Mouse (Mus musculus): Measurements from ENCODE around the gene Sectm1a. TPM values are rescaled to one million over a fixed set of nuclear protein-coding genes. Genes with fewer than 3 reads are reported as not detected.
"Not testable (repeated sequence)": the region's sequence is repeated elsewhere in the genome, so short reads cannot be mapped to it uniquely, and the experiment has no call there.

Gene Sectm1a
- polyA plus RNA-seq, 1 experiment from 2014 or later, result 0.32 TPM

- WGBS, result 65% methylated on average over 3 of the region's 3 CpGs
- H3K9me3 ChIP-seq (ENCODE audit: control insufficient read depth, low read length), result no peaks in the 10 kb centered on the region
These were observed 1.2 kb upstream of the Sectm1a start for GRCm38 (mm10) chr11:121082250-121082649.

GRCm38 (mm10) chr11:121080330-121080729 lies 690 bp downstream of the Sectm1a start:
- H3K9me3 ChIP-seq (ENCODE audit: control insufficient read depth, low read length), result no peaks in the 10 kb centered on the region
- ATAC-seq (replicated peaks; ENCODE audit: low FRiP score) (no peak), DNase-seq (ENCODE audit: low spot score) (no peak)
- no peak overlapping the region for H3K4me2 ChIP-seq
- no peak overlapping the region for H3K27ac ChIP-seq (ENCODE audit: low read depth, low read length)
- 88% methylated on average over 8 of the region's 8 CpGs for WGBS
- H3K4me3 ChIP-seq (ENCODE audit: low read depth, low read length), result no peak overlapping the region
- H3K9ac ChIP-seq (ENCODE audit: low read depth, low read length), result no peak overlapping the region
- no peaks in the 10 kb centered on the region for H3K36me3 ChIP-seq (ENCODE audit: control insufficient read depth, insufficient read depth, low read length)
- no peaks in the 10 kb centered on the region for H3K27me3 ChIP-seq (replicated peaks; ENCODE audit: control insufficient read depth, insufficient read depth, low read length)
- 0 out of 2 replicates have a peak, but pooled peaks cover 2% of the 10 kb centered on the region for H3K4me1 ChIP-seq (replicated peaks; ENCODE audit: control insufficient read depth, insufficient read depth, low read length)

More at GRCm38 (mm10) chr11:121082250-121082649, 1.2 kb upstream of the Sectm1a start:
- DNase-seq (ENCODE audit: low spot score) (no peak), ATAC-seq (replicated peaks; ENCODE audit: low FRiP score) (no peak)
- Histone ChIP-seq H3K27ac (ENCODE audit: low read depth, low read length) (no peak overlapping the region), H3K9ac (ENCODE audit: low read depth, low read length) (no peak overlapping the region), H3K4me1 (replicated peaks; ENCODE audit: control insufficient read depth, insufficient read depth, low read length) (0 out of 2 replicates have a peak, but pooled peaks cover 2% of the 10 kb centered on the region), H3K4me2 (no peak overlapping the region), H3K27me3 (replicated peaks; ENCODE audit: control insufficient read depth, insufficient read depth, low read length) (no peaks in the 10 kb centered on the region), H3K4me3 (ENCODE audit: low read depth, low read length) (no peak overlapping the region), H3K36me3 (ENCODE audit: control insufficient read depth, insufficient read depth, low read length) (no peaks in the 10 kb centered on the region)

- DNase-seq (ENCODE audit: low spot score), result no peak
- Histone ChIP-seq H3K4me2 (no peak overlapping the region), H3K9me3 (ENCODE audit: control insufficient read depth, low read length) (no peaks in the 10 kb centered on the region), H3K4me1 (replicated peaks; ENCODE audit: control insufficient read depth, insufficient read depth, low read length) (no peaks in the 10 kb centered on the region), H3K27ac (ENCODE audit: low read depth, low read length) (no peak overlapping the region), H3K9ac (ENCODE audit: low read depth, low read length) (no peak overlapping the region), H3K27me3 (replicated peaks; ENCODE audit: control insufficient read depth, insufficient read depth, low read length) (no peaks in the 10 kb centered on the region), H3K4me3 (ENCODE audit: low read depth, low read length) (no peak overlapping the region), H3K36me3 (ENCODE audit: control insufficient read depth, insufficient read depth, low read length) (no peaks in the 10 kb centered on the region)
- ATAC-seq (replicated peaks; ENCODE audit: low FRiP score), result no peak
- WGBS, result 78% methylated on average over 5 of the region's 5 CpGs
These were observed 5.4 kb downstream of the Sectm1a start for GRCm38 (mm10) chr11:121075655-121076054.

- H3K27me3 ChIP-seq (replicated peaks; ENCODE audit: control insufficient read depth, insufficient read depth, low read length); H3K9ac ChIP-seq (ENCODE audit: low read depth, low read length); H3K4me2 ChIP-seq; H3K27ac ChIP-seq (ENCODE audit: low read depth, low read length); H3K4me1 ChIP-seq (replicated peaks; ENCODE audit: control insufficient read depth, insufficient read depth, low read length); H3K36me3 ChIP-seq (ENCODE audit: control insufficient read depth, insufficient read depth, low read length); H3K4me3 ChIP-seq (ENCODE audit: low read depth, low read length); DNase-seq (ENCODE audit: low spot score); H3K9me3 ChIP-seq (ENCODE audit: control insufficient read depth, low read length); ATAC-seq (replicated peaks; ENCODE audit: low FRiP score): not testable (repeated sequence)
- 88% methylated on average over 12 of the region's 16 CpGs for WGBS
These were observed 11.4 kb downstream of the Sectm1a start for GRCm38 (mm10) chr11:121069662-121070061.

GRCm38 (mm10) chr11:121067895-121068294 lies 13.1 kb downstream of the Sectm1a start:
- no peaks in the 10 kb centered on the region for H3K9me3 ChIP-seq (ENCODE audit: control insufficient read depth, low read length)
- DNase-seq (ENCODE audit: low spot score) (no peak), ATAC-seq (replicated peaks; ENCODE audit: low FRiP score) (no peak)
- H3K27ac ChIP-seq (ENCODE audit: low read depth, low read length), result no peak overlapping the region
- no peaks in the 10 kb centered on the region for H3K4me1 ChIP-seq (replicated peaks; ENCODE audit: control insufficient read depth, insufficient read depth, low read length)
- H3K36me3 ChIP-seq (ENCODE audit: control insufficient read depth, insufficient read depth, low read length), result no peaks in the 10 kb centered on the region
- H3K4me2 ChIP-seq, result no peak overlapping the region
- H3K4me3 ChIP-seq (ENCODE audit: low read depth, low read length), result no peak overlapping the region
- 94% methylated on average over 2 of the region's 2 CpGs for WGBS
- no peaks in the 10 kb centered on the region for H3K27me3 ChIP-seq (replicated peaks; ENCODE audit: control insufficient read depth, insufficient read depth, low read length)
- no peak overlapping the region for H3K9ac ChIP-seq (ENCODE audit: low read depth, low read length)

GRCm38 (mm10) chr11:121064197-121064596 lies 16.8 kb downstream of the Sectm1a start:
- H3K27ac ChIP-seq (ENCODE audit: low read depth, low read length), result no peak overlapping the region
- no peaks in the 10 kb centered on the region for H3K9me3 ChIP-seq (ENCODE audit: control insufficient read depth, low read length)
- no peaks in the 10 kb centered on the region for H3K4me1 ChIP-seq (replicated peaks; ENCODE audit: control insufficient read depth, insufficient read depth, low read length)
- no peak overlapping the region for H3K4me3 ChIP-seq (ENCODE audit: low read depth, low read length)
- H3K9ac ChIP-seq (ENCODE audit: low read depth, low read length), result no peak overlapping the region
- 68% methylated on average over 3 of the region's 3 CpGs for WGBS
- ATAC-seq (replicated peaks; ENCODE audit: low FRiP score) (no peak), DNase-seq (ENCODE audit: low spot score) (no peak)
- no peaks in the 10 kb centered on the region for H3K27me3 ChIP-seq (replicated peaks; ENCODE audit: control insufficient read depth, insufficient read depth, low read length)
- no peak overlapping the region for H3K4me2 ChIP-seq
- no peaks in the 10 kb centered on the region for H3K36me3 ChIP-seq (ENCODE audit: control insufficient read depth, insufficient read depth, low read length)

- ATAC-seq (replicated peaks; ENCODE audit: low FRiP score) (no peak), DNase-seq (ENCODE audit: low spot score) (no peak)
- H3K4me3 ChIP-seq (ENCODE audit: low read depth, low read length), result no peak within 1 kb of the TSS
- no peaks in the 10 kb centered on the region for H3K27me3 ChIP-seq (replicated peaks; ENCODE audit: control insufficient read depth, insufficient read depth, low read length)
- no peaks in the 10 kb centered on the region for H3K9me3 ChIP-seq (ENCODE audit: control insufficient read depth, low read length)
- no peak within 1 kb of the TSS for H3K9ac ChIP-seq (ENCODE audit: low read depth, low read length)
- H3K27ac ChIP-seq (ENCODE audit: low read depth, low read length), result no peak within 1 kb of the TSS
- 75% methylated on average over 5 of the region's 5 CpGs for WGBS
- no peak within 1 kb of the TSS for H3K4me2 ChIP-seq
- no peaks in the 10 kb centered on the region for H3K4me1 ChIP-seq (replicated peaks; ENCODE audit: control insufficient read depth, insufficient read depth, low read length)
- H3K36me3 ChIP-seq (ENCODE audit: control insufficient read depth, insufficient read depth, low read length), result no peaks in the 10 kb centered on the region
These were observed 17.6 kb downstream of the Sectm1a start, which contains the start of gene Sectm1b for GRCm38 (mm10) chr11:121063379-121063778. Gene Sectm1b, minus strand, starts transcription at chr11:121063569.

- Histone ChIP-seq H3K9ac (ENCODE audit: low read depth, low read length) (no peak overlapping the region), H3K27ac (ENCODE audit: low read depth, low read length) (no peak overlapping the region), H3K4me1 (replicated peaks; ENCODE audit: control insufficient read depth, insufficient read depth, low read length) (no peaks in the 10 kb centered on the region), H3K4me3 (ENCODE audit: low read depth, low read length) (no peak overlapping the region), H3K9me3 (ENCODE audit: control insufficient read depth, low read length) (no peaks in the 10 kb centered on the region), H3K36me3 (ENCODE audit: control insufficient read depth, insufficient read depth, low read length) (no peaks in the 10 kb centered on the region), H3K27me3 (replicated peaks; ENCODE audit: control insufficient read depth, insufficient read depth, low read length) (no peaks in the 10 kb centered on the region), H3K4me2 (no peak overlapping the region)
- ATAC-seq (replicated peaks; ENCODE audit: low FRiP score) (no peak), DNase-seq (ENCODE audit: low spot score) (no peak)
- WGBS, result 73% methylated on average over 8 of the region's 8 CpGs
These were observed 19.4 kb downstream of the Sectm1a start for GRCm38 (mm10) chr11:121061615-121062014.

- H3K27ac ChIP-seq (ENCODE audit: low read depth, low read length); H3K36me3 ChIP-seq (ENCODE audit: control insufficient read depth, insufficient read depth, low read length); DNase-seq (ENCODE audit: low spot score); H3K9ac ChIP-seq (ENCODE audit: low read depth, low read length); H3K4me2 ChIP-seq; ATAC-seq (replicated peaks; ENCODE audit: low FRiP score); H3K4me1 ChIP-seq (replicated peaks; ENCODE audit: control insufficient read depth, insufficient read depth, low read length); H3K9me3 ChIP-seq (ENCODE audit: control insufficient read depth, low read length); H3K4me3 ChIP-seq (ENCODE audit: low read depth, low read length); H3K27me3 ChIP-seq (replicated peaks; ENCODE audit: control insufficient read depth, insufficient read depth, low read length): not testable (repeated sequence)
- WGBS, result 90% methylated on average over 6 of the region's 6 CpGs
These were observed 20.5 kb downstream of the Sectm1a start for GRCm38 (mm10) chr11:121060401-121061067.

Measured in liver, embryonic 11.5 days (tissue).